Mouse (Mus musculus): ENCODE results near the gene Rnf39. TPM values are rescaled to one million over a fixed set of nuclear protein-coding genes. Genes with fewer than 3 reads are reported as not detected.

Rnf39 gene
- polyA plus RNA-seq, 1 experiment = not detected

DNA sequence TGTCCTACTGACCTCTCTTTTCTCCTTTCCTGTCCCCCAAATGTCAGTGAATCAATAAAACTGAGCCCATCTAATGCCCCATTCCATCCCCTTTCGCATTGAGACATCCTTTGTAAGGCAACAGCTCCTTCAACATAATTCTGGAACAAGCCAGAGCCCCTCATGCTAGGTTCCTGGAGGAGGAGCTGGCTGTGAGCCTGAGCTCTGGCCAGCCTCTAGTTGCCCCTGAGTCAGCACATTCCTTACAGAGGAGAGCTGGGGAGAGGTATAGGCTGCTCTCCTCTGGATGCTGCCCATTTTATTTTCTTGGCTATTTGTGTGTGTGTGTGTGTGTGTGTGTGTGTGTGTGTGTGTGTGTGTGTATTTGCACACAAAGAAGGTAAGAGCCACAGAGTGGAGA, 34.5 kb upstream of the Rnf39 start:
- TF ChIP-seq CTCF (IDR thresholded peaks at IDR 0.05; ENCODE audit: insufficient read depth, low read depth, low read length) = no peak
- TF ChIP-seq POLR2A (IDR thresholded peaks at IDR 0.05; ENCODE audit: insufficient read depth, low read depth, low read length) = no peak
- Histone ChIP-seq H3K27ac (ENCODE audit: insufficient read depth, low read depth, low read length) (no peak overlapping the region), H3K4me1 (ENCODE audit: control insufficient read depth, insufficient read depth, low read length) (no peaks in the 10 kb centered on the region), H3K4me3 (ENCODE audit: insufficient read depth, low read depth, low read length) (no peak overlapping the region)
- 48% methylated on average over 1 of the region's 1 CpGs for WGBS

DNA sequence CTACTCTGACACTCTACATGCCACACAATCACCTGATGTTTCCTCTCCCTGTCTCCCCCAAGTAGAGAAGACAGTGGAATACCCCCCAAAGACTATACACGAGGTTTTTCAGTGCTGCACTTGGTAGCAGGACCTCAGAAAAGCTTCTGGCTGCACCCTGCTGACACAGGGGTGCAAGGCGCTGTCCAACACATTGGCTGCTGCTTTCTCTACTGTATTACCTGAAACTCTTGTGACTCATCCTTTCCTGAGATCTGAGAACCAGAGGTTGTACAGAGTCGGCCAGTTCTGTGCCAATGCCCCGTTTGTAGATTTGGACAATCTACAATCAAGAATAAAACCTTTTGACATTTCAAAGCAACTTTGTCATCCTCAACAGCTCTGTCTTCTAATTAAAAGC, 32.9 kb upstream of the Rnf39 start:
- Histone ChIP-seq H3K4me3 (ENCODE audit: insufficient read depth, low read depth, low read length) (no peak overlapping the region), H3K27ac (ENCODE audit: insufficient read depth, low read depth, low read length) (no peak overlapping the region), H3K4me1 (ENCODE audit: control insufficient read depth, insufficient read depth, low read length) (no peaks in the 10 kb centered on the region)
- 63% methylated on average over 4 of the region's 4 CpGs for WGBS
- TF ChIP-seq POLR2A (IDR thresholded peaks at IDR 0.05; ENCODE audit: insufficient read depth, low read depth, low read length) (no peak), CTCF (IDR thresholded peaks at IDR 0.05; ENCODE audit: insufficient read depth, low read depth, low read length) (no peak)

DNA sequence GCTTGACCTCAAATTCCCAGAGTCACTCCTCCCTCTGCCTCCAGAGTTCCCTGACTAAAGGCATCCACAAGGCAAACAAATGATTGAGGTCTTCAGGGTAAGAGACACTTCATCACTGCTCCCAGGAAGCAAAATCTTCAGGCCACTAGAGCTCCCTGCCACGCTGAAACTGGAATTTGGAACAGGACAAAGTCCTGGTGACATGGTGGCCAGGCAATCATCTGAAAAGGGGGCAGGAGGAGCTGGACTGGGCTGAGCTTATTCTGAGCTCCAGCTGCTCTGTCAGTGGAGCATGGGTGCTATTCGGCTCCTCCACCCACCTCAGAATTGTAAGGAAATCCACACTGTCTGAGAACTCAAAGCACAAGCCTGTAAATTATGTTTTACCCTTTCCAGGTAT, 30.7 kb upstream of the Rnf39 start:
- Histone ChIP-seq H3K4me1 (ENCODE audit: control insufficient read depth, insufficient read depth, low read length) (no peaks in the 10 kb centered on the region), H3K27ac (ENCODE audit: insufficient read depth, low read depth, low read length) (no peak overlapping the region), H3K4me3 (ENCODE audit: insufficient read depth, low read depth, low read length) (no peak overlapping the region)
- no peak for TF ChIP-seq POLR2A (IDR thresholded peaks at IDR 0.05; ENCODE audit: insufficient read depth, low read depth, low read length)
- no peak for TF ChIP-seq CTCF (IDR thresholded peaks at IDR 0.05; ENCODE audit: insufficient read depth, low read depth, low read length)
- WGBS = 83% methylated on average over 2 of the region's 2 CpGs

DNA sequence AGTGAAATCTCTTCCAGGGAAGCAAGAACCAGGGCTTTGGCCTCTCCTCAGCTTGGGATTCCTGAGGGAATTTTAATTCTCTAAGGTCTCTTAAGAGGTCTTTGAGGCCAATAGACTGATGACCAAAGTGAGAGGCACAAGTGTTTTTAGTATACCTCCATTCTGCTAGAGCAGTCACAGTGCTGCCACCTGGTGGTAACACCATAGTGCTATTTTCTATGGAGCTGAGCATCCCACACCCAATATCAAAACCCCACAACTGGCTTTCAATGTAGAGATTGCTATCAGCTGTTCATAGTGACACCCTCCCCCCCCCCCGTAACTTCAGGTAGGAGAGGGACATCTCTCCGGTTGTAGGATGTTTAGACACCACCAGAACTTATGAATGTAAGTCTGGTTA, 28.6 kb upstream of the Rnf39 start:
- H3K27ac ChIP-seq (ENCODE audit: insufficient read depth, low read depth, low read length) = no peak overlapping the region
- no peaks in the 10 kb centered on the region for H3K4me1 ChIP-seq (ENCODE audit: control insufficient read depth, insufficient read depth, low read length)
- 6% methylated on average over 2 of the region's 2 CpGs for WGBS
- H3K4me3 ChIP-seq (ENCODE audit: insufficient read depth, low read depth, low read length) = no peak overlapping the region
- TF ChIP-seq CTCF (IDR thresholded peaks at IDR 0.05; ENCODE audit: insufficient read depth, low read depth, low read length) (no peak), POLR2A (IDR thresholded peaks at IDR 0.05; ENCODE audit: insufficient read depth, low read depth, low read length) (no peak)

DNA sequence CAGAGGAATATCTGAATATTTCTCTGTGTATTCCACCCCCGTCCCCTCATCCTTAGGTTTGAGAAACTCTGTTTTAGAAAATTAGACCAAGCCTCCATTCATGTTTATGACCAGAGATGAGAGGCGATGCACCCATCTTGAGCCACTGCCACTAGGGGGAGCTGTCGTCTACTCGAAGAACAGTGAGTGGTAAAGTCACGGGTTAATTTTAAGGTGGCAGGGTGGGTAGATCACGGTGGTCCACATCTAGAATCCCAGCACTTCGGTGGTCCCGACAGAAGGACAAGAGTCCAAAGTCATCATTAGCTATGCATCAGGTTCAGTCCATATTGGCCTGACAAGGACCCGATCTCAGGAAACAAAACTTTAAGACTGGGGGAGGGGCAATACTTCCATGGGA, 27.6 kb upstream of the Rnf39 start:
- peak; percentile 41; the same call in 1 of the 2 replicates for TF ChIP-seq CTCF (IDR thresholded peaks at IDR 0.05; ENCODE audit: insufficient read depth, low read depth, low read length)
- no peak for TF ChIP-seq POLR2A (IDR thresholded peaks at IDR 0.05; ENCODE audit: insufficient read depth, low read depth, low read length)
- no peaks in the 10 kb centered on the region for H3K4me1 ChIP-seq (ENCODE audit: control insufficient read depth, insufficient read depth, low read length)
- 14% methylated on average over 9 of the region's 9 CpGs for WGBS
- no peak overlapping the region for H3K27ac ChIP-seq (ENCODE audit: insufficient read depth, low read depth, low read length)
- H3K4me3 ChIP-seq (ENCODE audit: insufficient read depth, low read depth, low read length) = no peak overlapping the region

DNA sequence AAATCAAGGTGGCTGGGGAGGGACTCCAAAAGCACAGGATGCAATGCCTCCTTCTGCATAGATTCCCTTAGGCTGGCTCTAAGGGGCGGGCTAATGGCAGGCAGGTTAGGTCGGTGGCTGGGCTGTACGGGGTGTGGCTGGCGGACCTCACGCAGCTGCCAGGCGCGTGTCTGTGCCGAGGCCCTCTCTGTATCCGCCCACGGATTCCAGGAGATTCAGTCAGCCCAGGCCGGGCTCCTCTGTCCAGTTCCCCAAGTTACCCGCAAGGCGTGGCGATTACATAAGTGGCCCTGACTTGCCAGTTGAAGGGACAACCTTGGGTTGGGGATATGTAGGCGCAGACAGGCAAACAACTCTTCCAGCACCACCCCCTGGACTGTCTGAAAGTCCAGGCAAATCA, 22.5 kb upstream of the Rnf39 start:
- Histone ChIP-seq H3K4me3 (ENCODE audit: insufficient read depth, low read depth, low read length) (no peak overlapping the region), H3K4me1 (ENCODE audit: control insufficient read depth, insufficient read depth, low read length) (no peaks in the 10 kb centered on the region), H3K27ac (ENCODE audit: insufficient read depth, low read depth, low read length) (no peak overlapping the region)
- 52% methylated on average over 15 of the region's 15 CpGs for WGBS
- TF ChIP-seq POLR2A (IDR thresholded peaks at IDR 0.05; ENCODE audit: insufficient read depth, low read depth, low read length) (no peak), CTCF (IDR thresholded peaks at IDR 0.05; ENCODE audit: insufficient read depth, low read depth, low read length) (no peak)

DNA sequence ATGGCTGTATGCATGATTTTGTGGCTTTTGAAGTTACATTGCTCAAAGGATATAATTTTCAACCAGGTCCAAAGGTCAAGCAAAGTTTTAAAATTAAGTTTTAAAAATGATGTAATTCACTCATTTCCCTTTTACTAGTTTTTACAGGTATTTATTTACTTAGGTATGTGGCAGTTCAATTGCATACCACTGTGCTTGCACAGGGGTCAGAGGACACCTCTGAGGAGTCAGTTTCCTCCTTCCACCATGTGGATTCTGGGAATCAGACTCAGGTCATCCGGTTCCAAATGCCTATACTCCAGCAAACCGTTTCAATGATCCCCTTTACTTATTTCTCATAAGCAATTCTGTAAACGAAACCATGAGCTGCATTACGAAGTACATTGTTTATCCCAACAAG, 20.0 kb upstream of the Rnf39 start:
- no peaks in the 10 kb centered on the region for H3K4me1 ChIP-seq (ENCODE audit: control insufficient read depth, insufficient read depth, low read length)
- no peak for TF ChIP-seq CTCF (IDR thresholded peaks at IDR 0.05; ENCODE audit: insufficient read depth, low read depth, low read length)
- TF ChIP-seq POLR2A (IDR thresholded peaks at IDR 0.05; ENCODE audit: insufficient read depth, low read depth, low read length) = no peak
- no peak overlapping the region for H3K4me3 ChIP-seq (ENCODE audit: insufficient read depth, low read depth, low read length)
- H3K27ac ChIP-seq (ENCODE audit: insufficient read depth, low read depth, low read length) = no peak overlapping the region
- 83% methylated on average over 4 of the region's 4 CpGs for WGBS

DNA sequence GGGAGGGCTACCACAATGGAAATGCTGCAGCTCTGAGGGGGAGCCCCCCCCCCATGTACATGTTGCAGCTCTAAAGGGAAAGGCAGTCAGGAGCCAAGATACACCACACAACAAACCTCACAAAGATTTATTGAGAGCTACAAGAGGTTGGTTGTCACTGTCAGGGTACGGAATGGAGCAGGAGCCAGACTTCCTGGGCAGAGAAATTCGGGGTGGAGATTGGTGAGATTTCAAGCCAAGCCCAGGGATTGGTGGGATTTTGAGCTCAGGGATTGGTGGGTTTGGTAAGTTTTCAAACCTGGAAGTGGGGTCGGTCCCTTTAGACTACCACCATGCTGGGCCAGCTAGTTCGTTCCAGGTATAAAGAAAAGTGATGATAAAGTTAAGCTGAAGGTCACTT, 19.2 kb upstream of the Rnf39 start:
- WGBS = 67% methylated on average over 4 of the region's 4 CpGs
- no peaks in the 10 kb centered on the region for H3K4me1 ChIP-seq (ENCODE audit: control insufficient read depth, insufficient read depth, low read length)
- H3K27ac ChIP-seq (ENCODE audit: insufficient read depth, low read depth, low read length) = no peak overlapping the region
- no peak for TF ChIP-seq CTCF (IDR thresholded peaks at IDR 0.05; ENCODE audit: insufficient read depth, low read depth, low read length)
- no peak for TF ChIP-seq POLR2A (IDR thresholded peaks at IDR 0.05; ENCODE audit: insufficient read depth, low read depth, low read length)
- no peak overlapping the region for H3K4me3 ChIP-seq (ENCODE audit: insufficient read depth, low read depth, low read length)

DNA sequence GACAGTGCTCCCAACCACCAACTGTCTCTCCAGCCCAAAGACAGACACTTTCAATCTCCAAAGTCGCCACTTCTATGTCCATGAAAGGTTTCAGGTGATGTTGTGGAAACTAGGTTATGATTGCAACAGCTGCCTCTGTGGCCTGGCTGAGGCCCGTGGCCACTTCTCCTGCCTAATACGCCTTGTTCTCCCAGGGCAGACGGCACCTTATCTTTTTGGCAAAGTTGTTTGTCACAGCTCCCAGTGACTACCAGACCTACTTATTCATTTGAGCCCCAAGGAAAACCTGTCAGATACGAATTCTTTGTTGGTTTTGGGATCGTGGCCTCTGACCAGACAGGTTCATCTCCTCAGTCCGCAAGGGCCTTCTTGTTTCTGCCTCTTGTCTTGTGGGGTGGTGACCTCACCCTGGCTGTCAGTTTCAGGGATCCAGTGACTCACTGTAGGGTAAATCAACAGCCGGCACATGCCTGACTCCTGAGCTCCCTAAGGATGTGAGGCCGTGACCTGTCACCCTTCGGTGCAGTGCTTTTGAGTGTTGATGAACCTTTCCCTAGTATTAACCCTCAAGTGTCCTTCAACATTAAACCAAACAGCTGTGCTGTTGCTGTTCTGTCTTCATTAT, 15.1 kb upstream of the Rnf39 start:
- Histone ChIP-seq H3K27ac (ENCODE audit: insufficient read depth, low read depth, low read length) (no peak overlapping the region), H3K4me3 (ENCODE audit: insufficient read depth, low read depth, low read length) (no peak overlapping the region), H3K4me1 (ENCODE audit: control insufficient read depth, insufficient read depth, low read length) (no peaks in the 10 kb centered on the region)
- no peak for TF ChIP-seq POLR2A (IDR thresholded peaks at IDR 0.05; ENCODE audit: insufficient read depth, low read depth, low read length)
- TF ChIP-seq CTCF (IDR thresholded peaks at IDR 0.05; ENCODE audit: insufficient read depth, low read depth, low read length) = no peak
- WGBS = 75% methylated on average over 10 of the region's 10 CpGs

All from olfactory bulb, adult 2 months (tissue).